Mouse (Mus musculus): ENCODE measurements around the gene Sipa1l1. TPM values are rescaled to one million over a fixed set of nuclear protein-coding genes. Genes with fewer than 3 reads are reported as not detected.

The Sipa1l1 gene
- polyA plus RNA-seq, 1 experiment, result 34.0 TPM

DNA sequence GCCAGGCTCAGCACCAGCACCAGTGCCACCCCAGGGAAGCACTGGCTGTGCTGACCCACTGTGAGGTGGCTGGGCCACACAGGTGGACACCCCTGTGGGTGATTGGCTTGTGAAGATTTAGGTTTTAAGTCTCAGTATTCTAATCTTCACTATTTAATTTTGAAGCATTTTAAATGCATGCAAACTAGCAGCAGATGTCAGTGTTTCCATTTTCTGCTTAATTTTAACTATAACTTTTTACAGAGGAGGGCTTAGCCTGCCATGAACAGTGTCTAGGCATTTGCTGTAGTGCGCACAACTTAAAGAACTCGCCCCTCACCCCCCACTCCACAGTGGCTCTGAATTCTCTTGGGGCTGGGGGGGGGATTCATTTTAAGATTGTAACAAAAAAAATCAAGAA lies 152.7 kb downstream of the Sipa1l1 start:
- no peaks in the 10 kb centered on the region for H3K36me3 ChIP-seq (ENCODE audit: control insufficient read depth, insufficient read depth, low read length)
- H3K4me1 ChIP-seq (ENCODE audit: control insufficient read depth, insufficient read depth, low read length), result peaks cover 12% of the 10 kb centered on the region; the same call in 1 of the 2 replicates
- no peak for DNase-seq
- H3K27ac ChIP-seq (ENCODE audit: insufficient read depth, low read depth, low read length), result no peak overlapping the region
- TF ChIP-seq CTCF (conservative IDR thresholded peaks at IDR 0.05; ENCODE audit: insufficient read depth, insufficient read length, low read depth, low read length), result no peak
- no peak for TF ChIP-seq POLR2A (IDR thresholded peaks at IDR 0.05; ENCODE audit: low read depth, low read length)
- H3K4me3 ChIP-seq (ENCODE audit: insufficient read depth, low read depth, low read length), result no peak overlapping the region
- no peaks in the 10 kb centered on the region for H3K27me3 ChIP-seq (replicated peaks; ENCODE audit: control insufficient read depth, insufficient read depth, low read length)
- WGBS, result 95% methylated on average over 2 of the region's 2 CpGs

DNA sequence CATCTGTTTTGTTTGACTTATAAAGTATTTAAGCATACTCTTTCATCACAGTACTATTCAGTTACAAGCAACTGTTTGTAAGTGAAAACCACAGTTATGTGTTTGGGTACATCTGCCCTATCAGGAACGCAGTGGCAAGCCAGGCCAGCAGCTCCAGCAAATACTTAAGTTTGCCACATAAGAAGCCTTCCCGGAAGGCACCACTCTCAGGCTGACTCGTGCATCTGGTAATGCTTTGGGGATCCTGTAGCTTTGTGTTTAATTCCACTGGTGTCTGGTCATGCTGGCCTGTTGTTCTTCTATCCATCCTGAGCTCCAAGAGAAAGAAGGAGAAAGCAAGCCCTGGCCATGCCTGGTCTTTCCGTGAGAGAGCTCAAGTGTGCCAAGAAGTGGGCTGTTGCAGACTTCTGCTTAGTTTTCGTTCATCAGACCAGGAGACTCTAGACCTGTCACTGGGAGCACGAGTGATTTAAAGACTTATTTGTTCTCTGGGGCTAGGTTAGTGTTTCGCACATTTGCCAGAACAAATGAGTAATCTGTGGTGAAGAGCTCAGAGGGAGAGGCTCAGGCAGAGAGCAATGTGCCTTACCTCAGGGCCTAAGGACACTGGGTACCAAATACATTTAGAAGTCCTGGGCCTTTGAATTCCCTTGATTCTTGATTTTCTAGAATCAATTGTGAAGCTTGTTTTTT lies 153.8 kb downstream of the Sipa1l1 start:
- no peaks in the 10 kb centered on the region for H3K36me3 ChIP-seq (ENCODE audit: control insufficient read depth, insufficient read depth, low read length)
- no peaks in the 10 kb centered on the region for H3K27me3 ChIP-seq (replicated peaks; ENCODE audit: control insufficient read depth, insufficient read depth, low read length)
- H3K27ac ChIP-seq (ENCODE audit: insufficient read depth, low read depth, low read length), result peak overlapping the region; percentile 29
- H3K4me3 ChIP-seq (ENCODE audit: insufficient read depth, low read depth, low read length), result no peak overlapping the region
- WGBS, result 52% methylated on average over 7 of the region's 7 CpGs
- TF ChIP-seq POLR2A (IDR thresholded peaks at IDR 0.05; ENCODE audit: low read depth, low read length), result no peak
- no peak for TF ChIP-seq CTCF (conservative IDR thresholded peaks at IDR 0.05; ENCODE audit: insufficient read depth, insufficient read length, low read depth, low read length)
- DNase-seq, result peak; percentile 56
- H3K4me1 ChIP-seq (ENCODE audit: control insufficient read depth, insufficient read depth, low read length), result peaks cover 12% of the 10 kb centered on the region; the same call in 1 of the 2 replicates

DNA sequence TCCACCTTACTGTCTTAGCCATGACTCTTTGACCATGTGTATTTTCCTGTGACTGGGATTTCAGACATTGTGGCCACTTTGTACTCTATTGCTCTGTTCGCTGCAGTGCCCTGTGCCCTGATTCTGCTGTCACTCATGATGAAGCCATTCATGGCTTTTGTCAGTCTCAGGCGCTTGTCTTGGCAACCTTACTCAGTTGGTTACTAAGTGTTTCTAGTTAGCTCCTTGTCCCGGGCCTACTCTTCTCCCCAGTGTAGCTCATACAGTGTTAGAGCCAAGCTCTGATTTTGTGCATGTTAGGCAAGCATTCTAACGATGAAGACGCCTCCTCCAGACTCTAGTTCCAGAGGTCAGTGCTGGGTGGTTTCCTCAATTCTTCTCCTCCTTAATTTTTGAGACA lies 155.5 kb downstream of the Sipa1l1 start:
- Histone ChIP-seq H3K36me3 (ENCODE audit: control insufficient read depth, insufficient read depth, low read length) (no peaks in the 10 kb centered on the region), H3K4me1 (ENCODE audit: control insufficient read depth, insufficient read depth, low read length) (peaks cover 12% of the 10 kb centered on the region; the same call in 1 of the 2 replicates), H3K27me3 (replicated peaks; ENCODE audit: control insufficient read depth, insufficient read depth, low read length) (no peaks in the 10 kb centered on the region), H3K4me3 (ENCODE audit: insufficient read depth, low read depth, low read length) (no peak overlapping the region), H3K27ac (ENCODE audit: insufficient read depth, low read depth, low read length) (no peak overlapping the region)
- peak; percentile 51 for DNase-seq
- 65% methylated on average over 5 of the region's 5 CpGs for WGBS
- TF ChIP-seq POLR2A (IDR thresholded peaks at IDR 0.05; ENCODE audit: low read depth, low read length) (no peak), CTCF (conservative IDR thresholded peaks at IDR 0.05; ENCODE audit: insufficient read depth, insufficient read length, low read depth, low read length) (no peak)

DNA sequence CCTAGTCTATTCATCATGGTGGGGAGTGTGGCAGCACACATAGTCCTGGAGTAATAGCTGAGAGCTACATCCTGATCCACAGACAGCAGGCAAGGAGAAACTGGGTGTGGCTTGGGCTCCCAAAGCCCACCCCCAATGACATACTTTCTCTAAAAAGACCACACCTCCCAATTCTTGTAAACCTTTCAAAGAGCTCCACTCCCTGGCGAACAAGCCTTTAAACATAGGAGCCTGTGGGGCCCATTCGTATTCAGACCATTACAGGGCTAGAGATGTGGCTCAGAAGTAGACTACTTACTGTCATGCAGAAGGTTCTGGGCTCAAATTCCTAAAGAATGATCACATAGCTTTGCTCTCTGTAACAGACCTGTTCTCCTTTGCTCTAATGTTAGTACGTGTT lies 156.4 kb downstream of the Sipa1l1 start:
- Histone ChIP-seq H3K4me3 (ENCODE audit: insufficient read depth, low read depth, low read length) (no peak overlapping the region), H3K27ac (ENCODE audit: insufficient read depth, low read depth, low read length) (no peak overlapping the region), H3K27me3 (replicated peaks; ENCODE audit: control insufficient read depth, insufficient read depth, low read length) (no peaks in the 10 kb centered on the region), H3K4me1 (ENCODE audit: control insufficient read depth, insufficient read depth, low read length) (peaks cover 10% of the 10 kb centered on the region; the same call in 1 of the 2 replicates), H3K36me3 (ENCODE audit: control insufficient read depth, insufficient read depth, low read length) (no peaks in the 10 kb centered on the region)
- TF ChIP-seq POLR2A (IDR thresholded peaks at IDR 0.05; ENCODE audit: low read depth, low read length) (no peak), CTCF (conservative IDR thresholded peaks at IDR 0.05; ENCODE audit: insufficient read depth, insufficient read length, low read depth, low read length) (no peak)
- WGBS, result 93% methylated on average over 3 of the region's 3 CpGs
- no peak for DNase-seq

DNA sequence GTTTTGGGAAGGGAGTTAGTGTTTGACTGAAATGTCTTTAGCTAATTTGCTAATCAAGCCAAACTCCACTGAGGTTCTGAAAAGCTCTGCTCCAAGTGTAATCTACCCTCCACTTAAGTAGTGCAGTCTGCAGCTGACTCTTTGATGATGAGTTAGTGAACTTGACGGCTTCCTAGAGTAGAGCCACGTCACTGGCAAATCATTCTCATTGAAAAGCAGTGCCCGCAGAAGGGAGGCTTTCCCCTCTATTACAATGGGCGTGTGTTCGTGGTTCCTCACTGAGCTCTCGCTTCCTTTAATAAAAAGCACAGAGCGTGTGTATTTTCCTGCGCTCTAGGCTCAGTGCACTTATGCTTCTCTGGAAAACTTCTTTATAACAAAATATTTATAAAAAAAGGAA lies 157.3 kb downstream of the Sipa1l1 start:
- 70% methylated on average over 8 of the region's 8 CpGs for WGBS
- Histone ChIP-seq H3K4me3 (ENCODE audit: insufficient read depth, low read depth, low read length) (no peak overlapping the region), H3K27ac (ENCODE audit: insufficient read depth, low read depth, low read length) (no peak overlapping the region), H3K27me3 (replicated peaks; ENCODE audit: control insufficient read depth, insufficient read depth, low read length) (no peaks in the 10 kb centered on the region), H3K4me1 (ENCODE audit: control insufficient read depth, insufficient read depth, low read length) (peaks cover 13% of the 10 kb centered on the region; the same call in 1 of the 2 replicates), H3K36me3 (ENCODE audit: control insufficient read depth, insufficient read depth, low read length) (no peaks in the 10 kb centered on the region)
- DNase-seq, result no peak
- TF ChIP-seq CTCF (conservative IDR thresholded peaks at IDR 0.05; ENCODE audit: insufficient read depth, insufficient read length, low read depth, low read length), result no peak
- TF ChIP-seq POLR2A (IDR thresholded peaks at IDR 0.05; ENCODE audit: low read depth, low read length), result no peak

DNA sequence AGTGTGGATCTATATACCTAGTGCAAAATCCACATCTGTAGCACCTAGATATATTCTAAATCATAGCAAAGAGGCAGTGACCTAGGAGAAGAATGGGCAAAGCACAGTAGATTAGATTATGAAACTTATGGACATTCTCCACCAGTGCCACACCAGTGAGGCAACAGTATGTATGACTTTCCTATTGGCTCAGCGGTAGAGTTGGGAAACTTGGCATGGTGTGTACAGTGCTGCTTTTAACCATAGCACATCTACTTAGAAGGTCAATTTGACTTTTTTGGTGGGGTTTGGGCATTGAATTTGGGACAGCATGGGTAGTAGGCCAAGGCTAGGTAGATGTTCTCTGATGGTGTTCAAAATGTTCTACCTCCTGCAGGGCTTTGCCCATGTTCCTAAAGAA lies 159.0 kb downstream of the Sipa1l1 start:
- Histone ChIP-seq H3K4me3 (ENCODE audit: insufficient read depth, low read depth, low read length) (no peak overlapping the region), H3K27ac (ENCODE audit: insufficient read depth, low read depth, low read length) (no peak overlapping the region), H3K27me3 (replicated peaks; ENCODE audit: control insufficient read depth, insufficient read depth, low read length) (no peaks in the 10 kb centered on the region), H3K4me1 (ENCODE audit: control insufficient read depth, insufficient read depth, low read length) (peaks cover 17% of the 10 kb centered on the region), H3K36me3 (ENCODE audit: control insufficient read depth, insufficient read depth, low read length) (no peaks in the 10 kb centered on the region)
- DNase-seq, result no peak
- TF ChIP-seq POLR2A (IDR thresholded peaks at IDR 0.05; ENCODE audit: low read depth, low read length) (no peak), CTCF (conservative IDR thresholded peaks at IDR 0.05; ENCODE audit: insufficient read depth, insufficient read length, low read depth, low read length) (no peak)
- WGBS, result 100% methylated on average over 1 of the region's 1 CpGs

DNA sequence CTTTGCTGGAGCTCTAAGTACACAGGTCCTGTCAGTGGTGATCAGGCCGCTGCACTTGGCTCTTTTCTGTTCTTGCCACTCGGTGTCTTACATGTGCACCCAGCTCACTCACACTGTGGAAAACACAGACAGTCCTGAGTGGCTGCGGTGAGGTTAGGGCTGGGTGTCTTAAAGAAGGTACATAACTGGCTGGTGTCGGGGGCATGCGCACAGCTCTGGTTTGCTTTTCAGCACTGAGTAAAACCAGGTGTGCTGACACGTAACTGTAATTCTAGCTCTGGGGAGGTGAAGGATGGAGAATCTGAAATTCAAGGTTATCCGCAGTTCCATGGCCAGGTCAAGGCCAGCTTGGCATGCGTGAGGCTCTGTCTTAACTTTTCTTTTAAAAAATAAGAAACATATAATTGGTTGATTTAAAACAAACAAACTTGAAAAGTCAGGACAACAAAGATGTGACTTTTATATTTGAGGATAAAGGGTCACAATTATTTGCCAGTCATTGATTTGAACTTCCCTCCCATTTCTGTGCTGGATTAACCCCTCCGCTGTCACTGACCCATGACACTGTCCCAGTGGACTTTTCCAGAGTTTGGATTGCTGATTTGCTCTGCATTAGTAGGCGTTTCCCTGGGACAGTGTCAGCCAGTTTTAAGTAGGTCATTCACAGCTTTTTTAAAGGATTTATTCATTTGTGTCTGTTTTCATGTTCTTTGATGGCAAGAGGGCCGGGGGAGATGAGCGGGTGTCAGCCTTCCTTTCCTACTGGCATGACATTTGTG lies 163.9 kb downstream of the Sipa1l1 start:
- H3K36me3 ChIP-seq (ENCODE audit: control insufficient read depth, insufficient read depth, low read length), result no peaks in the 10 kb centered on the region
- DNase-seq, result peak; percentile 86
- H3K27ac ChIP-seq (ENCODE audit: insufficient read depth, low read depth, low read length), result peak overlapping the region; percentile 65
- WGBS, result 54% methylated on average over 12 of the region's 12 CpGs
- H3K27me3 ChIP-seq (replicated peaks; ENCODE audit: control insufficient read depth, insufficient read depth, low read length), result no peaks in the 10 kb centered on the region
- peaks cover 37% of the 10 kb centered on the region for H3K4me1 ChIP-seq (ENCODE audit: control insufficient read depth, insufficient read depth, low read length)
- H3K4me3 ChIP-seq (ENCODE audit: insufficient read depth, low read depth, low read length), result no peak overlapping the region
- TF ChIP-seq CTCF (conservative IDR thresholded peaks at IDR 0.05; ENCODE audit: insufficient read depth, insufficient read length, low read depth, low read length) (no peak), POLR2A (IDR thresholded peaks at IDR 0.05; ENCODE audit: low read depth, low read length) (no peak)

All from kidney, adult 2 months (tissue).